Comparison of ENCODE assay signal across 8 mouse cellular contexts in the genomic region with DNA sequence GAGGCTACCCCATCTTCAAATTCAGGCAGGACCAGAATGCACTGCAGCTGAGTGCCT. TPM values are rescaled to one million over a fixed set of nuclear protein-coding genes. Genes with fewer than 3 reads are reported as not detected.
DNase-seq lines count a peak whose midpoint lies in the region; ATAC-seq and TF ChIP-seq lines count a peak whose summit lies in the region.

TSS of gene BC029722 (minus strand) at position 35 of the 57 bp plus-strand sequence.

- peak within 1 kb of the TSS; percentile 87 for H3K9ac ChIP-seq in heart, embryonic 15.5 days
- peak within 1 kb of the TSS; percentile 80 for H3K9ac ChIP-seq in neural tube, embryonic 14.5 days (replicated peaks; ENCODE audit: low read depth, low read length)

- no peak for DNase-seq in lung, adult 2 months
- DNase-seq in lung, postnatal 25 days (ENCODE audit: low spot score): no peak
- no peak for DNase-seq in embryonic facial prominence, embryonic 10.5 days (ENCODE audit: low spot score)
- DNase-seq in left cerebral cortex, postnatal 36 days (ENCODE audit: low spot score in 2 of 2): no peak
- DNase-seq in cerebellum, adult 11-12 months: no peak
- no peak for DNase-seq in right cerebral cortex, postnatal 4 days

- H3K27ac ChIP-seq in embryonic facial prominence, embryonic 10.5 days (replicated peaks): peak within 1 kb of the TSS; percentile 84
- H3K27ac ChIP-seq in heart, embryonic 15.5 days: peak within 1 kb of the TSS; percentile 86
- peak within 1 kb of the TSS; percentile 85 for H3K27ac ChIP-seq in neural tube, embryonic 14.5 days (ENCODE audit: low read depth, low read length)

- H3K9me3 ChIP-seq in embryonic facial prominence, embryonic 10.5 days: no peaks in the 10 kb centered on the region
- no peaks in the 10 kb centered on the region for H3K9me3 ChIP-seq in heart, embryonic 15.5 days (replicated peaks)
- H3K9me3 ChIP-seq in neural tube, embryonic 14.5 days (ENCODE audit: control insufficient read depth, low read length): no peaks in the 10 kb centered on the region

- peak within 1 kb of the TSS; percentile 80 for H3K4me3 ChIP-seq in lung, adult 2 months (replicated peaks; ENCODE audit: extremely low read depth, low read depth, low read length)
- peak within 1 kb of the TSS; percentile 75 for H3K4me3 ChIP-seq in embryonic facial prominence, embryonic 10.5 days
- H3K4me3 ChIP-seq in heart, embryonic 15.5 days: peak within 1 kb of the TSS; percentile 90
- peak within 1 kb of the TSS; percentile 52 for H3K4me3 ChIP-seq in neural tube, embryonic 14.5 days (ENCODE audit: low read depth, low read length)

- TF ChIP-seq CTCF in lung, adult 2 months (IDR thresholded peaks at IDR 0.05; ENCODE audit: insufficient read depth, low read length): no peak

- peak within 1 kb of the TSS; percentile 84 for H3K4me2 ChIP-seq in heart, embryonic 15.5 days
- H3K4me2 ChIP-seq in neural tube, embryonic 14.5 days (ENCODE audit: low read depth, low read length): peak within 1 kb of the TSS; percentile 81

- peaks cover 48% of the 10 kb centered on the region for H3K36me3 ChIP-seq in embryonic facial prominence, embryonic 10.5 days (replicated peaks)
- peaks cover 33% of the 10 kb centered on the region for H3K36me3 ChIP-seq in heart, embryonic 15.5 days
- H3K36me3 ChIP-seq in neural tube, embryonic 14.5 days (ENCODE audit: control insufficient read depth, insufficient read depth, low read length): peaks cover 23% of the 10 kb centered on the region

- peaks cover 6% of the 10 kb centered on the region for H3K4me1 ChIP-seq in lung, adult 2 months (ENCODE audit: control insufficient read depth, insufficient read depth, low read length)
- peaks cover 30% of the 10 kb centered on the region for H3K4me1 ChIP-seq in embryonic facial prominence, embryonic 10.5 days
- H3K4me1 ChIP-seq in heart, embryonic 15.5 days (replicated peaks): peaks cover 14% of the 10 kb centered on the region
- H3K4me1 ChIP-seq in neural tube, embryonic 14.5 days (ENCODE audit: control insufficient read depth, insufficient read depth, low read length): peaks cover 12% of the 10 kb centered on the region; the same call in 1 of the 2 replicates

- no peak for TF ChIP-seq POLR2A in lung, adult 2 months (IDR thresholded peaks at IDR 0.05; ENCODE audit: borderline replicate concordance, extremely low read depth, low read depth, low read length)

- no peak for ATAC-seq in heart, embryonic 15.5 days (replicated peaks; ENCODE audit: insufficient number of reproducible peaks, insufficient read depth, low FRiP score, low read depth)
- ATAC-seq in neural tube, embryonic 14.5 days (ENCODE audit: low read depth): no peak

- intact Hi-C loops in left cerebral cortex, postnatal 36 days (cut with DNase I): no loop called here

- H3K27me3 ChIP-seq in embryonic facial prominence, embryonic 10.5 days (replicated peaks; ENCODE audit: low read depth, poor library complexity, severe bottlenecking): 0 out of 2 replicates have a peak, but pooled peaks cover 9% of the 10 kb centered on the region
- no peaks in the 10 kb centered on the region for H3K27me3 ChIP-seq in heart, embryonic 15.5 days
- H3K27me3 ChIP-seq in neural tube, embryonic 14.5 days (ENCODE audit: control insufficient read depth, insufficient read depth, low read length): no peaks in the 10 kb centered on the region

RNA-seq across cellular contexts. Expression of gene BC029722, which starts in this region (rescaled TPM):
- polyA plus RNA-seq in lung, adult 2 months (2012; rRNA removed): 57.4 and 65.1 TPM in 2 replicates
- polyA plus RNA-seq in embryonic facial prominence, embryonic 10.5 days (2016; fragmentation: Nextera tagmentation; extraction: Ambion mirVana): 7.1 and 8.4 TPM in 2 replicates
- 14.8 and 16.8 TPM in 2 replicates for polyA plus RNA-seq in heart, embryonic 15.5 days (2015; fragmentation: Nextera tagmentation; extraction: Ambion mirVana)
- total RNA-seq in left cerebral cortex, postnatal 36 days (2021): 10 to 100 TPM; 54.9 to 65.9 TPM
- 25.1 and 33.5 TPM in 2 replicates for polyA plus RNA-seq in neural tube, embryonic 14.5 days (2014; fragmentation: Nextera tagmentation; extraction: Ambion mirVana)
